Mouse (Mus musculus): ENCODE data around the gene Acd. TPM values are rescaled to one million over a fixed set of nuclear protein-coding genes. Genes with fewer than 3 reads are reported as not detected.

Gene Acd
- 1.1 TPM for polyA plus RNA-seq (2014; fragmentation: Illumina TruSeq; extraction: RNeasy Lipid Tissue Mini Kit (QIAGEN cat#74804); ENCODE audit: low read depth, low replicate concordance)

GRCm38 (mm10) chr8:105700966-105701824 is at the start of gene Acd, which contains the start of gene Pard6a:
Gene Acd (minus strand): TSS chr8:105701102.
Gene Pard6a (plus strand): TSS chr8:105701148.

GRCm38 (mm10) chr8:105707498-105708403 is 6.8 kb upstream of the Acd start, which contains the start of the genes 4933405L10Rik and Enkd1:
Gene 4933405L10Rik (plus strand): TSS chr8:105707655.
Gene Enkd1 (minus strand): TSS chr8:105708210.

DNA sequence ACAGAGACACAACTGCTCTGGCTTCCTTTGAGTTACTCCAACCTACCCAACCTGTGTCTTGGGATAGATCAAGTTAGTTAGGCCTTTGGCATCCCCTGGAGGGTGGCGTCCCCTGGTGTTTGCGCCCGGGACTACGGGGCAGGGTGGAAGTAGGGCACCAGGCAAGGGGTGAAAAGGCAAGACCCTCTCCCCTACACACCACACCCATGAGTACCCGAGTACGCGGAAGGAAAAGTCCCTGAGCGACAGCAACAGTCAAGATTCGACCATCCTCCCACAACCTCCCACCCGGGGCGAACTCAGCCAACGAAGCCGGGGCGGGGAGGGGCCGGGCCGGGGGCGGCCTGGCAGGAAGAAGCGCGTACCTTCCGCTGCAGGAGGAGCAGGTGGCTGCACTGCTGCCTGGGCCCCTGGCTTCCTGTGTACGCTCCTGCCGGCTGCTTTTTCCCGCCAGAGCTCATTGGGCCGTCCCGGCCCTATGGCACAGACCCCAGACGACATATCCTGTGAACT is 15.1 kb downstream of the Acd start, which contains the start of gene Carmil2:
Gene Carmil2 (plus strand): TSS at position 479 of the 513 bp plus-strand sequence.

Other genes with a start within 250 kb of the Acd start
- gene Tppp3, start 229.6 kb downstream of the Acd start, polyA plus RNA-seq (2014; fragmentation: Illumina TruSeq; extraction: RNeasy Lipid Tissue Mini Kit (QIAGEN cat#74804); ENCODE audit: low read depth, low replicate concordance): not detected
- gene Zdhhc1, start 204.2 kb downstream of the Acd start, polyA plus RNA-seq (2014; fragmentation: Illumina TruSeq; extraction: RNeasy Lipid Tissue Mini Kit (QIAGEN cat#74804); ENCODE audit: low read depth, low replicate concordance): 2.7 TPM
- 39.1 TPM for gene Hsd11b2, start 182.3 kb downstream of the Acd start, polyA plus RNA-seq (2014; fragmentation: Illumina TruSeq; extraction: RNeasy Lipid Tissue Mini Kit (QIAGEN cat#74804); ENCODE audit: low read depth, low replicate concordance)
- gene Atp6v0d1, start 135.1 kb downstream of the Acd start, polyA plus RNA-seq (2014; fragmentation: Illumina TruSeq; extraction: RNeasy Lipid Tissue Mini Kit (QIAGEN cat#74804); ENCODE audit: low read depth, low replicate concordance): 30.4 TPM
- gene Ripor1, start 95.8 kb downstream of the Acd start, polyA plus RNA-seq (2014; fragmentation: Illumina TruSeq; extraction: RNeasy Lipid Tissue Mini Kit (QIAGEN cat#74804); ENCODE audit: low read depth, low replicate concordance): 0.93 TPM
- 70.9 TPM for gene Ctcf, start 64.5 kb downstream of the Acd start, polyA plus RNA-seq (2014; fragmentation: Illumina TruSeq; extraction: RNeasy Lipid Tissue Mini Kit (QIAGEN cat#74804); ENCODE audit: low read depth, low replicate concordance)
- gene Agrp, start 63.7 kb downstream of the Acd start, polyA plus RNA-seq (2014; fragmentation: Illumina TruSeq; extraction: RNeasy Lipid Tissue Mini Kit (QIAGEN cat#74804); ENCODE audit: low read depth, low replicate concordance): not detected
- not detected for gene Carmil2, start 14.8 kb downstream of the Acd start, polyA plus RNA-seq (2014; fragmentation: Illumina TruSeq; extraction: RNeasy Lipid Tissue Mini Kit (QIAGEN cat#74804); ENCODE audit: low read depth, low replicate concordance)
- not detected for gene Pard6a, start within 50 bp of the Acd start, polyA plus RNA-seq (2014; fragmentation: Illumina TruSeq; extraction: RNeasy Lipid Tissue Mini Kit (QIAGEN cat#74804); ENCODE audit: low read depth, low replicate concordance)
- not detected for gene 4933405L10Rik, start 6.6 kb upstream of the Acd start, polyA plus RNA-seq (2014; fragmentation: Illumina TruSeq; extraction: RNeasy Lipid Tissue Mini Kit (QIAGEN cat#74804); ENCODE audit: low read depth, low replicate concordance)
- gene Enkd1, start 7.1 kb upstream of the Acd start, polyA plus RNA-seq (2014; fragmentation: Illumina TruSeq; extraction: RNeasy Lipid Tissue Mini Kit (QIAGEN cat#74804); ENCODE audit: low read depth, low replicate concordance): not detected
- gene Gfod2, start 57.6 kb upstream of the Acd start, polyA plus RNA-seq (2014; fragmentation: Illumina TruSeq; extraction: RNeasy Lipid Tissue Mini Kit (QIAGEN cat#74804); ENCODE audit: low read depth, low replicate concordance): 0.20 TPM
- 4.1 TPM for gene Ranbp10, start 126.2 kb upstream of the Acd start, polyA plus RNA-seq (2014; fragmentation: Illumina TruSeq; extraction: RNeasy Lipid Tissue Mini Kit (QIAGEN cat#74804); ENCODE audit: low read depth, low replicate concordance)
- not detected for gene Tsnaxip1, start 126.6 kb upstream of the Acd start, polyA plus RNA-seq (2014; fragmentation: Illumina TruSeq; extraction: RNeasy Lipid Tissue Mini Kit (QIAGEN cat#74804); ENCODE audit: low read depth, low replicate concordance)
- 0.69 TPM for gene Cenpt, start 152.2 kb upstream of the Acd start, polyA plus RNA-seq (2014; fragmentation: Illumina TruSeq; extraction: RNeasy Lipid Tissue Mini Kit (QIAGEN cat#74804); ENCODE audit: low read depth, low replicate concordance)
- gene Thap11, start 154.0 kb upstream of the Acd start, polyA plus RNA-seq (2014; fragmentation: Illumina TruSeq; extraction: RNeasy Lipid Tissue Mini Kit (QIAGEN cat#74804); ENCODE audit: low read depth, low replicate concordance): 11.1 TPM
- gene Nutf2, start 159.5 kb upstream of the Acd start, polyA plus RNA-seq (2014; fragmentation: Illumina TruSeq; extraction: RNeasy Lipid Tissue Mini Kit (QIAGEN cat#74804); ENCODE audit: low read depth, low replicate concordance): 55.0 TPM
- 2.0 TPM for gene Edc4, start 179.8 kb upstream of the Acd start, polyA plus RNA-seq (2014; fragmentation: Illumina TruSeq; extraction: RNeasy Lipid Tissue Mini Kit (QIAGEN cat#74804); ENCODE audit: low read depth, low replicate concordance)
- not detected for gene Nrn1l, start 192.5 kb upstream of the Acd start, polyA plus RNA-seq (2014; fragmentation: Illumina TruSeq; extraction: RNeasy Lipid Tissue Mini Kit (QIAGEN cat#74804); ENCODE audit: low read depth, low replicate concordance)
- 3.1 TPM for gene Pskh1, start 199.3 kb upstream of the Acd start, polyA plus RNA-seq (2014; fragmentation: Illumina TruSeq; extraction: RNeasy Lipid Tissue Mini Kit (QIAGEN cat#74804); ENCODE audit: low read depth, low replicate concordance)
- not detected for gene Ctrl, start 232.8 kb upstream of the Acd start, polyA plus RNA-seq (2014; fragmentation: Illumina TruSeq; extraction: RNeasy Lipid Tissue Mini Kit (QIAGEN cat#74804); ENCODE audit: low read depth, low replicate concordance)
- gene Psmb10, start 237.3 kb upstream of the Acd start, polyA plus RNA-seq (2014; fragmentation: Illumina TruSeq; extraction: RNeasy Lipid Tissue Mini Kit (QIAGEN cat#74804); ENCODE audit: low read depth, low replicate concordance): not detected
- gene Lcat, start 242.3 kb upstream of the Acd start, polyA plus RNA-seq (2014; fragmentation: Illumina TruSeq; extraction: RNeasy Lipid Tissue Mini Kit (QIAGEN cat#74804); ENCODE audit: low read depth, low replicate concordance): not detected

Data from kidney, adult 10 weeks (tissue).